Mouse (Mus musculus): ENCODE data around the gene Amn. TPM values are rescaled to one million over a fixed set of nuclear protein-coding genes. Genes with fewer than 3 reads are reported as not detected.

The Amn gene
- total RNA-seq, 2 experiments from 2014 or later = 17.8 to 19.6 TPM

DNA sequence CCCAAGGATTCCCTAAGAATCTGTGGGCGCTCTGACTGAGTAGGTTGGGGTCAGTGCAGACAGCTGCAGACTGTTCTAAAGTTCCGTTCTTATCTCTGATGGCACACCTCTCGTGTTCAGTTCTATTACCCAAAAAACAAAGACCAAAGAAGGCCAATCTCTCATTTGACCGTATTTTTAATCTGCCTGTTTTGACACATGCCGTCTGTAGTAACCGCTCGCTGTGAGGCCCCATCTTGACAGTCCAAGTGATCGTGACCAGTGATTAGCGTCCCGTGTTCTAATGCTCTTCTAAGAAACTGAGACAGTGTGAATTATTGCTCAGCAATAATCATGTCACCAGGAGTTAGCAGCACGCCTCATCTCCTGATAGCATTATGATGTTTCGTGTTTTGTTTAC lies 4.3 kb upstream of the Amn start:
- no peak for DNase-seq (ENCODE audit: low spot score in 2 of 2)

DNA sequence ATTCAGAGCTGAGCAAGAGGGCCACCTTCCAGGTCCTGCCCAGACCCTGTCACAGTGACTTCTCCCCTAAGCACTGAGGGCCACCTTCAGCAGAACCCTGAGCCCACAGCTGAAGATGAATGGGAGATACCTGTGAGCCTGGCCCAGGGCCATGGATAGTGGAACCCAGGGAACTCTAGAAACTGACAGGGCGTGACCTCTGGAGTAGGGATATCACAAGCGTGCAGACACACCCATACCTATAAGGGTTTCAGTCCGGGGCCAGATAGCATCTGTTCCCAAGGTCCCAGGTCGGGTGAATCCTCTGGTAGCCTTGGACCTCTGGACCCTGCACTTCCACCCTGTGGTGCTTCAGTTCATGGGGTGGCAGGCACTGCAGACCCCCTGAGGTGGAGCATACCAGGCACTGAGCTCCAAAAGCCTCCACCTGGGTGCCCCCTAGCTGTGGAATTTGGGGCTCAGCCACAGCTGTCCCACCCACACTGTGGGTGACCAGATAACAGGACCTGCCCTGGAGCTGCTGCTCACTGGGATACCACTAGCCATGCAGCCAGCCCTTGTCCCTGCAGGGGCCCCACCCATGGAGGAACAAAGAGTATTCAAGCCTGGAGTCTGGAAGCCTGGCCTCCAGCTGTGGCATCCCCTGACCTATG lies 3.1 kb upstream of the Amn start:
- no peak for DNase-seq (ENCODE audit: low spot score in 2 of 2)

DNA sequence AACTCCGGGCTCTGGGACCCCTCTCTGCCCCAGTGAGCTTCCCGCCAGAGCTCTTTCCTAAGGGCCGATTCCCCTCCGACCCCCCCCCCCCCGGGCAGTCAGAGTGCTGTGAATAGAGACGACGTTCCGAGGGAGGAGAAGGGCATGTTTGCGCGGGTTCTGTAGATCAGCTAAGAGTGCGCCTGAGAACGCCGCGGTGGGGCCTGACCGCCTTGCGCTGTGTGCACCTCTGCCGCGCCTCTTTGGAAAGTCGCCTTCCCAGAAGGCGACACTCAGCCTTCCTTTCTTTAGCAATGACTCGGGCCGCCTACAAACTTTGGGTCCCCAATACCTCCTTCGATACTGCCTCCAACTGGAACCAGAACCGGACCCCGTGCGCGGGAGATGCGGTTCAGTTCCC lies 511 bp downstream of the Amn start:
- no peak for DNase-seq (ENCODE audit: low spot score in 2 of 2)

DNA sequence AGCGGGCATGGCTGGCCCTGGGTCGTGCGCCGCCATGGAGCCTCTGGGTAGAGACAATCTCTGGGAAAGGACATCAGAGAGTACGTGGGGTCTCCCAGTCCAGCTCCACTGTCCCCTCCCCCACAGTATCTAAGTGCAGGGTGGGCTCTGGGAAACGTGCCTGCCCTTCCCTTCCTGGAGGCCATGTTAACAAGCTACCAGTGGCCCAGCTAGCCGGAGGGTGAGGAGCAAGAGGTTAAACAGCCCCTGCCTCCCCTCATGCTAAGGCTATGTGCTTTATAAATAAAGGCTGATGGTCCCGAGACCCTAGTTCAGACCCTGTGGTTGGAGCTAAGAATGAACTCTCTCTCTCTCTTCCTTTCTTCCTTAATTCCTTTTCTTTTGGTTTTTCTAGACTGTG lies 1.1 kb downstream of the Amn start:
- DNase-seq (ENCODE audit: low spot score in 2 of 2) = no peak

DNA sequence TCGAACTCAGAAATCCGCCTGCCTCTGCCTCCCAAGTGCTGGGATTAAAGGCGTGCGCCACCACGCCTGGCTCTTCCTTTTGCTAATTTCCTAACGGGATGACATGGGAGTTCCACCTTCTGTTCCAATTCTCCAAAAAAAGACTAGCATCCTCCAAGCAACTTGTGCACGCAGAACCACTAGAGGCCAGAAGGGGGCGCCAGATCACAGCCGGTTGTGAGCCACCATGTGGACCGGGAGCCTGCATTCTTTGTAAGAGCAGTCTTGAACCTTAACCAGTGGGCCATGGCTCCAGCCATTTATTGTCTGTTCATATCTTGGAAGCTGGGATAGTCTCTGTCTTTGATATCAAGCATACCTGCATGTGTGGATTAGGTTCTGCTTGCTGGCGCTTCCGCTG lies 1.5 kb downstream of the Amn start:
- peak; percentile 87 to 90 for DNase-seq (ENCODE audit: low spot score in 2 of 2)

DNA sequence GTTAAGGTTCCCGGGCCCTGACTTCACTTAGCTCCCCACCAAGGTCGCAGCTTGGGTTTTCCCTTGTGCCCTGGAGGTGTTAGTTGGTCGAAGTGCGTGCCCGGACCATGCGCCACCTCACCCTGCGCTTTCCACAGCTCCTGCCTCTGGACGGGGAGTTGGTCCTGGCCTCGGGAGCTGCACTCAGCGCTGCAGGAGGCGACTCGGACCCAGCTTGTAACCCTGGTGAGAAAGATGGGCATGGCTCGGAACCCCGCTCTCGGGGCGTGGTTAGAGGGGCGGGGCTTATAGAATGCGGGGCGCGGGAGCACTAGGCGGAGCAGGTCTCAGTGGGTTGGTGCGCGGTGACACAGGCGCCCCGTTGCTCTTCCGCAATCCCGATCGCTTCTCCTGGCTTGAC lies 3.1 kb downstream of the Amn start:
- DNase-seq (ENCODE audit: low spot score in 2 of 2) = no peak

DNA sequence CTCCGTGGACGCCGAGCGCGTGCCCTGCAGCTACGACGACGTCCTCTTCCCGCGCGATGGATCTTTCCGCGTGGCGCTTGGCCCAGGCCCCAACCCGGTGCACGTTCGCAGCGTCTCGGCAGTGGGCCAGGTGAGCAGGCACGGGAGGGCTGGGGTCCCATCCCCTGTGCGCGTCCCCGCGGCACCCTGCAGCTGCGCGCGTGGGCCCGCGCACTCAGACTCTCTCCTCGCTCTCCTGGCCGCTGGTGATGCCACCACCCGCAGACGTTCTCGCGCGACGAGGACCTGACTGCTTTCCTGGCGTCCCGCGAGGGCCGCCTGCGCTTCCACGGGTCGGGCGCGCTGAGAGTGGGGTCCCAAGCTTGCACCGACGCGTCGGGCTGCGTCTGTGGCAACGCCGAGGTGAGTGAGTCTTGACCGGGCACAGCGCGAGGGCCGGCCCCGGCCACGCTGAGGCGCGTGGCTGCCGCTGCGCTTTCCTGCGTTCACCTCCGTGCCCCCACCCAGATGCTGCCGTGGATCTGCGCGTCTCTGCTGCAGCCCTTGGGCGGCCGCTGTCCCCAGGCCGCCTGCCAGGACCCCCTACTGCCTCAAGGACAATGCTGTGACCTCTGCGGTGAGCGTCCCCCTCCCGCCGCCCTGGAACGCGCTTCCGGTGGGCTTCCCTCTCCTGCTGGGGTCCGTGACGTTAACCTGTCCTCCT lies 3.7 kb downstream of the Amn start:
- DNase-seq (ENCODE audit: low spot score in 2 of 2) = peak; percentile 52

DNA sequence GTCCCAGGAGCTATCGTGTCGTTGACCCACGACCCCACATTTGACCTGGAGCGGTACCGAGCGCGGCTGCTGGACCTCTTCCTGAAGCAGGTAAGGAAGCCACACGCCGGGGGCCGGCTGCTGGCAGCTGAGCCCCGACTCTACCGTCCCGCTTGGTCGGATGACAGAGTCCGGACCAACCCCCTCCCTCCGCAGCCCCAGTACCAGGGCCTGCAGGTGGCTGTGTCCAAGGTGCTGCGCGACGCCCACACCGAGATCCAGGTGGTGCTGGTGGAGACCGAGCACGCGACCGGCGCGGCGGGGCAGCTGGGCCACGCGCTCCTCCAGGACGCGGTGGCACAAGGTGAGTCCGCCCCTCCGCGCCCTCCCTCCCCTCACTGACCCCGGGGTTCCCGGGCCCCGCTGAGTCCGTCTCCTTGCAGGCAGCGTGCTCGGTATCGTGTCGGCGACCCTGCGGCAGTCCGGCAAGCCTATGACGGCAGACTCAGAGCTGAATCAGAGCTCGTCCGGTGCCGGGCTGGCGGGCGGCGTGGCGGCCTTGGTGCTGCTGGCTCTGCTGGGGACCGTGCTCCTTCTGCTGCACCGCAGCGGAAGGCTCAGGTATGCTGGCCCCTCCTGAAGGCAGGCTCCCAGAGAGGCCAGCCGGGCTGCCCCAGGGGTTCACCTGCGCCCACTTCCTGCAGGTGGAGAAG lies 4.4 kb downstream of the Amn start:
- DNase-seq (ENCODE audit: low spot score in 2 of 2) = no peak

DNA sequence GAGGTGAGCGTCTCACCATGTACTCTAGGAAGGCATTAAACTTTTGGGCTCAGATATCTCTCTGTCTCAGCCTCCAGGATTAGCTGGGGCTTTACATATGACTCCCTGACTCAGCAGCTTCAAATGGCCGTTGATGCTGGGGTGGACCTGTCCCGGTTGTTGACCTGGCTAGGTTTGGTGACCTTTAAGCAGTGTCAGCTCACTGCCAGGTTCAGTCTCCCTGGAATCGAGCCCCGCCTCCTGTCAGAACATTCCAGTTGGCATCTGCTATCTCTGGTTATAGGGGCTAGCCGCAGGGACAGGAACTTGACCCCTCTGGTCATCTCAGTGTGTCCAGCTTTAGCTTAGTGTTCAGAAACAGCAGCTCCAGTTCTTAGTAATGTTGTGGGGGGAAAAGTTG lies 5.5 kb downstream of the Amn start:
- DNase-seq (ENCODE audit: low spot score in 2 of 2) = no peak

DNA sequence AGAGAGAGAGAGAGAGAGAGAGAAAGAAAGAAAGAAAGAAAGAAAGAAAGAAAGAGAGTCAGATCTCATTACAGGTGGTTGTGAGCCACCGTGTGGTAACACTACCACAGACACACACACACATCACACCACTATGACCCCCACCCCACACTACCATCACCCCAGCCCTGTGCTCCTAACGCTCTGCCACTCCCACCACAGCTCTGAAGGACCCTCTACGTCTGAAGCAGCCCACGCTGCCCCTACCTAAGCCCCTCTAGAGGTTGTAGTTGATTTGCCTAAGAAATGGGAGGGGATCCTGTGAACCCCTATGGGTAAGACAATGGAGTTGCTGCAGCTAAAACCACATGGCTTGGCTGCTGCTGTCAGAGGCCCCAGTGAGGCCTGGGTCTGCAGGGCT lies 12.7 kb downstream of the Amn start:
- DNase-seq (ENCODE audit: low spot score in 2 of 2) = no peak

DNA sequence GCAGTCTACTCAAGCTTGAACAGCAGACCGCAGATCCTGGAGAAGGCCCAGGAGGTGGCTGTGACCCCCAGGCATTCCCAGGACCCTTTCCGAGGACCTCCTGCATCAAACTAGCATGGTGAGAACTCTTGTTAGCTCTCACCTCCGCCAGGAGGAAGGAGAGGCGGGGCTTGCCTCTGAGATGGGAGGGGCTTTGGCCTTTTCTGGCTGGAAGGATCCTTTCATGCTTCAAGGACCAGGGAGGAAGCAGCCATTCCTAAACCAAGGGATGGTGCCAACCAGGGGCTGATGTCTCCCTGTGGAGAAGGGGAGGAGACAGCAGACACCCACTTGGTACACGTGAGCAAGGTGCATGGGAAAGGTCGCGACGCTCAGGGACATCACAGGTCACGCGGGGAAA lies 13.6 kb downstream of the Amn start:
- no peak for DNase-seq (ENCODE audit: low spot score in 2 of 2)

DNA sequence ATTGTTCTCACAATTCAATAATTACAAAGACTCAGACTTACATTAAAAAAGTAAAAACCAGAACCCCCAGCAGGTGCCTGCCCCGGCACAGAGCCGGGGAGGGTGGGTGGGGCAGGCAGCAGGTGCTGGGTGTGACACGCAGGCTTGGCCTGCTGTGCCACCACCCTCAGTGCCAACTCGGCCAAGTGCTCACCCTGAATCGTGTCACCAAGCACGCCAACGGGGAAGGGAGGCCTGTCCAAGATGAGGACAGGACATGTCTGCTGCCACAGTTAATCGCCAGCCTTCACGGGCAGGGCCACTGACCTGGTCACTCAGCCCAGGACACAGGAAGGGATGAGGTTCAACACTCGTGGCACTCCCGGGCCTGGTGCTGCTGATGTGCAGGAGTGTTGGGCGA lies 22.1 kb downstream of the Amn start:
- DNase-seq (ENCODE audit: low spot score in 2 of 2) = no peak

DNA sequence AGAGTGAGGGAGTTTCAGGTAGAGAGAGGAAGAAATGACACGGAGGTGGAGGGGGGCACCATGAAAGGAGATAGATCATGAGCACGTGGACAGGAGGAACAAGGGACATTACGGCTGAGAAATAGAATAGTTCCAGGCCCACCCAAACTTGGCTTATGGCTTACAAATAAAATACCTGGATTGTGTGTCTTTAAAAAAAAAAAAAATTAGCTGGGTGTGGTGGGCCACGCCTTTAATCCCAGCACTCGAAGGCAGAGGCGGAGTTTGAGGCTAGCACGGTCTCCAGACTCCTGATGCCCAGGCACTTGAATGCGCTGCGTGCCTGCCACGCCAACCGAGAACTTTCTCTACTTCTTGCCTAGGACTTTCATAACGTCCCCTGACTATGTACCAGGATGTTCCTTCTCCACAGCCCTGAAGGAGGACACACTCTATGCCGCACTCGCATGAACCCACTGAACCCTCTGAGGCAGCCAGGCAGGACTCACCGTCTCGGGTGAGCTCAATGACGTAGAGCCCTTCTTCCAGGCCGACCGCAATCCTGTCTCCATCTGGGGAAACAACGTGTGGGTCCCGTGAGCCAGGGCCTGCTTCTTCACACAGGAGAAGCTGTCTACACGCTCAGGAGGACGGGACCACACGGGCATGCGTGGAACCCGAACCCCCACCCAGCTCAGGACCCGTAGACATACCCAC lies 30.6 kb downstream of the Amn start:
- no peak for DNase-seq (ENCODE audit: low spot score in 2 of 2)

DNA sequence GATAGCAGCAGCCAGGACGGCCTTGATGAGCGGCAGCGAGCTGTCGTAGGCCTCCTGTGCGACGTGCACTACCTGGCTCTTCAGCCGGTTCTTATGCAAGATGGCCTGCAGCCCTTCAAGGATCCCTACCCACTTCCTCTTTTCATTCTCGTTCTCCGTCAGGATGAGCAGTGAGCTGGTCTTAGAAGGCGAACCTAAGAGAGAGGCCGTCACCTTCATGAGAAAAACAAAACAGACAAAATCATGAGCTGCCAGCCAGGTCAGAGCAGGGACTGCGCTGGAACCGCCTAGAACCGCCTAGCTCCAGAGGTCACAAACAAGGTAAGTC lies 31.1 kb downstream of the Amn start:
- DNase-seq (ENCODE audit: low spot score in 2 of 2) = no peak

DNA sequence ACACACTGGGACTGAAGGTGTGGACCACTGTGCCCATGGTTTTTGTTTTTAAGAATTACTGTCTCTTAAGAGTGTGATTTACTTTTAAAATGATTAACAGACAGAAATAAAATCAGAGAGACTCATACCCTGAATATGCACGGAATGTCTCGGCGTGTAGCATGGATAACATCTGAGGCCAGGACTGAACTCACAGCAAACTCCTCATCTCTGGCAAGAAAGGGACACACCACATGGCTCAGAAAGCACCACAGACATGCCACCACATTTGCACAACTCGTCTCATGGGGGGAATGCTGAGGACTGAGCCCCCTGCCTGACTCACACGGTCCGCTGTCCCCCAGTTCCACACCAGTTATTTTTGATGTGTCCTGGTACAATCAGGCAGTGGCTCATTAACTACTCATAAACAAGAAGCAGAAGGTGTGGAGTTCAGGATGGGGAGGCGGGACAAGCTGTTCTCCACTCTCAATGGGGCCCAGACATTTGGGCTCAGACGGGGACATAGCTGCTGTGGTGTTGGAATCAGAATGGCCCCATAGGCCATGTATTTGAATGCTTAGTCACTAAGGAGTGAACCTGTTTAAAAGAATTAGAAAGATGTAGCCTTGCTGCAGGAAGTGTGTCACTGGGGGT lies 32.9 kb downstream of the Amn start:
- DNase-seq (ENCODE audit: low spot score in 2 of 2) = no peak

DNA sequence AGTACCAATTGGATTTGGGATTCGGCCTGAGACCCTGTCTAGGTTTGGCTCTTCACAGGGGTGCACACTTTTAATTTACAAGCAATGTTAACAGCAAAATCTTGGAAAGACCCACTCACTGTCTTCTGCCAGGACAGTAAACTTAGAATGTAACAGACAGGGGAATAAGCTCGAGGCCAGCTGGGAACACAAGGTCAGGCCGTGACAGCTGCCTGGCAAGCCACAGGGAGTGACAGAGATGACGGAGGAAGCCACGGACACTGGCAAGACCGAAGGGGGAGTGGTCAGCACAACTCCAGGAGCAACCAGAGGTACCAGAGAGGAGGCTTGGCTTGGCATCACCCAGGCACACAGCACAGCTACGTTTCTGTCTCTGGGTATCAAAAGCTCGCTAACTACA lies 35.9 kb downstream of the Amn start:
- no peak for DNase-seq (ENCODE audit: low spot score in 2 of 2)

DNA sequence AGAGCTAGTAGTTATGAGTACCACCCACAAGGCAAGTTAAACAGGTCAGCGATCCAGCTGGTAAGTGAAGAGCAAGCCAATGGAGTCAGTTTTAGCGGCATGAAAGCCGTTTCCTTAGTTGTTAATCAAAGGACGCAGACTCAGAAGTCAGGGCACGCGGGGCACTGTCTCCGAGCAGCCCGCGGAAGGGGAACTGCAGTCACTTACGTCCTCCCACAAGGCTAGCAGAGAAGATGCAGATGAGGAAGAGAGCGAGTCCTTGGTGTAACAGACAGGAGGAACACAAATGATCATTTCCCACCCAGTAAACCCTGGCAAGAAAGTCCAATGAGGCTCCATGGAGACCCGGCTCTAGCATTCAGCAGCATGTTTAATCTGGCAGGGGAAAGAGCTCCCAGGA lies 38.4 kb downstream of the Amn start:
- DNase-seq (ENCODE audit: low spot score in 2 of 2) = no peak

DNA sequence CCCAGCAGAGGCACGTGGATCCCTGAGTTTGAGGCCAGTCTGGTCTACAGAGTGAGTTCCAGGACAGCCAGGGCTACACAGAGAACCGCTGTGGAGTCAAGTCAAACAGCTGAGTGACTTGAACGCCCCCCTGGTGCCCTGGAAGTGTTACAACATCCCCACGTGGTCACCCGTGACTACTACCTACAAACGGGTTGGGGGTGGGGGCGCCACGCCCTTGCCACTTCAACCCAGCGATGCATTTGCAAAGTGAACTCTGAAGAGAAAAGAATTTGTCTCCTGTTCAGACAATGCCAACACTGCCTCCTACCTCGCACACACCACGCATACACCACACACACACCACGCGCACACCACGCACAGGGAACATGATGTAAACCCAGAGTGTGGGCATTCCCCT lies 39.0 kb downstream of the Amn start:
- DNase-seq (ENCODE audit: low spot score in 2 of 2) = no peak

DNA sequence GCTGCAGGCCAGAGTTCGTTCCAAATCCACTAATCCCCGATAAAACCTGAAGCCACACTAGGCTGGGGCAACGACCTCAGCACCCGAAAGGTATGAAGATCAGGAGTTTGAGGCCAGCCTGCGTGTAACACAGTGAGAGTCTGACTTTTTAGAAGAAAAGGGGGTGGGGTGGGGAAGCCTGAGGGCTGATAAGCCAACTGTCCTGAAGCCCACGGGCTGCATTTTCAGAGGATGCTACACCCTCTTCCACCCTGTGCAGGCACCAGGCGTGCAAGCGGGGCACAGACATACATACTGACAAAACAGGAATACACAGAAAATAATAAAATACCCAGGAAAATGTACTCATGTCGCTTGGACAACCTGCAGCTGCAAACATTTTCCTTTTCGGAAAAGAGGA lies 40.9 kb downstream of the Amn start:
- no peak for DNase-seq (ENCODE audit: low spot score in 2 of 2)

DNA sequence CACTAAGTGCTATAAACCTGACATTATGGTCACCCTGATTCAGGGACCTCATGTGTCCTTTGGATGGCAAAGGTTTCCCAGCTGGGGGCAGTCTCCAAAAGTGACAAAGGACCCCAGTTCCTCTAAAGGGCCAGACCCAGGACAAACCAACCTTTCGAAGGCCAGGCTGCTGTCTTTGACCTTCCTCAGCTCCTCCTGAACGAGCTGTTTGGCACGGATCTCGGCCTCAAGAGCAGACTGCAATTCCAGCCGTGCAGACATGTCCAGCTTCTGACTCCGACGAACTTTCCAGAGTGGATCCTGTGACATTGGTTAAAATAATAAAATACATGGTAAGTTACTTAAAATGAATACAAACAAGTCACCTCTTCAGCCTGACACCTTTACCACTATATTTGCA lies 43.4 kb downstream of the Amn start:
- no peak for DNase-seq (ENCODE audit: low spot score in 2 of 2)

DNA sequence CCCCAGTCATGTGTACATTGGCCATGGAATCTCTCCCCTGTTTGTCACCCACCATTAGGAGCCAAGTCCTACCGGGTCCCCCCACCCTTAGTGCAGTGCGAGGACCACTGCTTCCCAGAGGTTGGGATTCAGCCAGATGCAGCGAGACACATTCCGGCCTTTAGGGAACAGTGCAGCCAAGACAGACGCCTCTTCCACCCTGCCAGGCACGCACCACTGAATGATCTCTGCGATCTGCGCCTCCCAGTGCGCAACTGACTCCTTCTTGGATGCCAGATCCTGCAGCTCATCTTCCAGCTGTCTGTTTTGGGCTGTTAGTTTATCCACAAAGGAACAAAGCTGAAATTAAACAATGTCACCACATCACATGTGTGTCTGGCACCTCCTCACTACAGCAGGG lies 46.8 kb downstream of the Amn start:
- no peak for DNase-seq (ENCODE audit: low spot score in 2 of 2)

DNA sequence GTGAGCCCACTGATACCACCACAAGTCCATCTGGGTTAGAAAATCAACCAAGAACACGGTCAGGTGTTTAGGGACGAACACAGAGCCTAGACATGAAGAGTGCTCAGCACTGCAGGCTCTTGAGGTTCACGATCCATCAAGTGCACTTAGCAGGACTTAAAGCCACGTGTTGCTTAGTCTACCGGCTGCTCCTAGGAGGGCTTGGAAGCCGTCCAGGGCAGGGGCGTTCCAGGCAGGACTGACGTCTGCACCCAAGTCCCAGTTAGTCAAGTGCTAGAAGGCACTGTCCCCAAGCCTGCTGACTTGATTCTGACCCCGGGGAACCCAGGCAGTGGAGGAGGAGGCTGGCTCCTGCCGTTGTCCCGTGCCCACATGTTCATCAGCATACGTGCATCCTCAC lies 49.7 kb downstream of the Amn start:
- DNase-seq (ENCODE audit: low spot score in 2 of 2) = no peak
